Mouse (Mus musculus): ENCODE data around the gene Rnf227. TPM values are rescaled to one million over a fixed set of nuclear protein-coding genes. Genes with fewer than 3 reads are reported as not detected.

Rnf227 gene
- polyA plus RNA-seq, 1 experiment from 2014 or later = 7.9 TPM

DNA sequence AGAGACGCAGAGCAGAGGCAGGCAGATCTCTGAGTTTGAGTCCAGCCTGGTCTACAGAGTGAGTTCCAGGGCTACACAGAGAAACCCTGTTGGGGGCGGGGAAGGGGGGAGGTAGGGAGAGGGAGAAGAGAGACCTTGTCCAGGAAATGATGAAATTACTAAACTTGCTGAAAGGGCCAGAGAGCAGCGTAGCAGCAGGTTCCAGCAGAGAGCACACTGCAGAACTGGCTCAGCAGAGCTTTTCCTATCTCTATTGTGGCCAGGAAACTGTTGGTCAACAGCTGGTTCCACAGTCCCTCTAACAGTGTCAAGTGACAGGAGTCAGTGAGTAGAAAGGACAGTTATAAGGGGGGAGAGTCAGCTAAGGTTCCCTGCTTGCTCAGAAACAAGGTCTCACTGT, 39.3 kb downstream of the Rnf227 start:
- H3K27ac ChIP-seq (ENCODE audit: low read depth, low read length) = no peak overlapping the region; the same call in 1 of the 2 replicates
- 0 out of 2 replicates have a peak, but pooled peaks cover 2% of the 10 kb centered on the region for H3K4me1 ChIP-seq (replicated peaks; ENCODE audit: control insufficient read depth, insufficient read depth, low read length)
- H3K4me3 ChIP-seq (ENCODE audit: low read depth, low read length) = no peak overlapping the region
- no peak for TF ChIP-seq CTCF (IDR thresholded peaks at IDR 0.05; ENCODE audit: low read depth)
- H3K9me3 ChIP-seq (ENCODE audit: control insufficient read depth) = no peaks in the 10 kb centered on the region
- no peak overlapping the region for H3K9ac ChIP-seq (ENCODE audit: low read depth, low read length)
- no peaks in the 10 kb centered on the region for H3K27me3 ChIP-seq (replicated peaks; ENCODE audit: control insufficient read depth, insufficient read depth, low read length)
- H3K4me2 ChIP-seq (replicated peaks; ENCODE audit: low read depth) = no peak overlapping the region
- no peak for ATAC-seq
- 0 out of 2 replicates have a peak, but pooled peaks cover 2% of the 10 kb centered on the region for H3K36me3 ChIP-seq (ENCODE audit: control insufficient read depth, insufficient read depth)
- 76% methylated on average over 3 of the region's 3 CpGs for WGBS

DNA sequence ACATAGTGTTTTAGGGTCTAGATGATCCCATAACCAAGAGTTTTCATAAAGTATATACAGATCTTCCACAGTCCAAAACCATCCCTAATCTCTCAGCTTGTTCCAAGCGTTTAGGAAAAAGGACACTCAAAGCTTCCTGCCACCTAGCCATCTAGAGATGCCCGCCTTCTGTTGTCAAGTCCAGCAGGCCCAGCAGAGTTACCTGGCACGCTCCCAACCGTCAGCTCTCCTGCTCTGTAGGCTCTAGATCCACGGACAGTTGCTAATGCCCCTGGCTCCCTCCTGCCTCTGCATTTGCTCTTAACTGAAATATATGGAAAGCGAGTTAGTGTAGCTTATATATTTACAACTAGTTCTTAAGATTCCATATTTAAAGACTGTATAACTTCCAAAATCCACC, 41.1 kb downstream of the Rnf227 start:
- ATAC-seq = no peak
- 80% methylated on average over 6 of the region's 6 CpGs for WGBS
- no peak overlapping the region for H3K27ac ChIP-seq (ENCODE audit: low read depth, low read length)
- H3K27me3 ChIP-seq (replicated peaks; ENCODE audit: control insufficient read depth, insufficient read depth, low read length) = no peaks in the 10 kb centered on the region
- H3K4me1 ChIP-seq (replicated peaks; ENCODE audit: control insufficient read depth, insufficient read depth, low read length) = 0 out of 2 replicates have a peak, but pooled peaks cover 2% of the 10 kb centered on the region
- no peaks in the 10 kb centered on the region for H3K36me3 ChIP-seq (ENCODE audit: control insufficient read depth, insufficient read depth)
- no peak overlapping the region for H3K4me3 ChIP-seq (ENCODE audit: low read depth, low read length)
- no peak overlapping the region for H3K4me2 ChIP-seq (replicated peaks; ENCODE audit: low read depth)
- H3K9ac ChIP-seq (ENCODE audit: low read depth, low read length) = no peak overlapping the region
- no peaks in the 10 kb centered on the region for H3K9me3 ChIP-seq (ENCODE audit: control insufficient read depth)
- TF ChIP-seq CTCF (IDR thresholded peaks at IDR 0.05; ENCODE audit: low read depth) = no peak

GRCm38 (mm10) chr11:69382478-69383105, 42.3 kb downstream of the Rnf227 start:
- Histone ChIP-seq H3K27me3 (replicated peaks; ENCODE audit: control insufficient read depth, insufficient read depth, low read length) (no peaks in the 10 kb centered on the region), H3K9me3 (ENCODE audit: control insufficient read depth) (no peaks in the 10 kb centered on the region), H3K36me3 (ENCODE audit: control insufficient read depth, insufficient read depth) (no peaks in the 10 kb centered on the region), H3K9ac (ENCODE audit: low read depth, low read length) (no peak overlapping the region), H3K4me1 (replicated peaks; ENCODE audit: control insufficient read depth, insufficient read depth, low read length) (no peaks in the 10 kb centered on the region), H3K4me3 (ENCODE audit: low read depth, low read length) (no peak overlapping the region), H3K4me2 (replicated peaks; ENCODE audit: low read depth) (no peak overlapping the region), H3K27ac (ENCODE audit: low read depth, low read length) (no peak overlapping the region)
- WGBS = 74% methylated on average over 10 of the region's 10 CpGs
- ATAC-seq = no peak
- TF ChIP-seq CTCF (IDR thresholded peaks at IDR 0.05; ENCODE audit: low read depth) = no peak

DNA sequence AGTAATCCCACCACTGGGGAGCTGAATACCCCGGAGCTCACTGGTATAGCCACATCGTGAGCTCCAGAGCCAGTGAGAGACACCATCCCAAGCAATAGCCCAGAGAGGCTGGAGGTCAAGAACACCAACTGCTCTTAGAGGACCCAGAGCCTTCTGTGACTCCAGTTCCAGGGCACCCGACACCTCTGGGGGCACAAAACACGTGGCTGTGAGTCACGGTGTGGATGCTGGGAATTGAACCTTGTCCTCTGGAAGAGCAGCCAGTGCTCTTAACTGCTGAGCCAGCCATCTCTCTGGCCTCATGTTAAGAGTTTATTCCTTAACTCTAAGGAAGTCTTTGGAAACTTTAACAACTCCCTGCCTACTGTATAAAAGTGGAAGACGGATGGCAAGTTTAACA, 44.7 kb downstream of the Rnf227 start:
- Histone ChIP-seq H3K4me3 (ENCODE audit: low read depth, low read length) (no peak overlapping the region), H3K4me2 (replicated peaks; ENCODE audit: low read depth) (no peak overlapping the region), H3K36me3 (ENCODE audit: control insufficient read depth, insufficient read depth) (no peaks in the 10 kb centered on the region), H3K9ac (ENCODE audit: low read depth, low read length) (no peak overlapping the region), H3K27me3 (replicated peaks; ENCODE audit: control insufficient read depth, insufficient read depth, low read length) (no peaks in the 10 kb centered on the region), H3K9me3 (ENCODE audit: control insufficient read depth) (no peaks in the 10 kb centered on the region), H3K27ac (ENCODE audit: low read depth, low read length) (peak overlapping the region; percentile 75), H3K4me1 (replicated peaks; ENCODE audit: control insufficient read depth, insufficient read depth, low read length) (no peaks in the 10 kb centered on the region)
- ATAC-seq = peak; percentile 75
- no peak for TF ChIP-seq CTCF (IDR thresholded peaks at IDR 0.05; ENCODE audit: low read depth)
- 51% methylated on average over 6 of the region's 6 CpGs for WGBS

GRCm38 (mm10) chr11:69386758-69387157, 46.5 kb downstream of the Rnf227 start:
- no peak for ATAC-seq
- 67% methylated on average over 7 of the region's 7 CpGs for WGBS
- Histone ChIP-seq H3K36me3 (ENCODE audit: control insufficient read depth, insufficient read depth) (no peaks in the 10 kb centered on the region), H3K27me3 (replicated peaks; ENCODE audit: control insufficient read depth, insufficient read depth, low read length) (no peaks in the 10 kb centered on the region), H3K9me3 (ENCODE audit: control insufficient read depth) (no peaks in the 10 kb centered on the region), H3K4me2 (replicated peaks; ENCODE audit: low read depth) (no peak overlapping the region), H3K4me1 (replicated peaks; ENCODE audit: control insufficient read depth, insufficient read depth, low read length) (no peaks in the 10 kb centered on the region), H3K27ac (ENCODE audit: low read depth, low read length) (no peak overlapping the region), H3K9ac (ENCODE audit: low read depth, low read length) (no peak overlapping the region), H3K4me3 (ENCODE audit: low read depth, low read length) (no peak overlapping the region)
- TF ChIP-seq CTCF (IDR thresholded peaks at IDR 0.05; ENCODE audit: low read depth) = peak; percentile 45

DNA sequence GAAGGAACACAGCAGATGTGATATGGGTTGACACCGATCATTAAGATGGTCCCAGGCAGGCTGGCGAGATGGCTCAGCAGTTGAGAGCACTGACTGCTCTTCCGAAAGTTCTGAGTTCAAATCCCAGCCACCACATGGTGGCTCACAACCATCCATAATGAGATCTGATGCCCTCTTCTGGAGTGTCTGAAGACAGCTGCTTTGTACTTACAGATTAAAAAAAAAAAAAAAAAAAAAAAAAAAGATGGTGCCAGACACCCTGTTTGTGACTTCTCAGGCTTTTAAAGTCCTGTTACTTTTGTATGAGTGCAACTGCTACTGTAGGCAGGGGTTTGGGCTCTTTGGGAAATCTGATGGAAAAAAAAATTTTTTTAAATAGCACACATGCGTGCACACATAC, 48.4 kb downstream of the Rnf227 start:
- WGBS = 97% methylated on average over 4 of the region's 4 CpGs
- Histone ChIP-seq H3K27ac (ENCODE audit: low read depth, low read length) (no peak overlapping the region), H3K9me3 (ENCODE audit: control insufficient read depth) (no peaks in the 10 kb centered on the region), H3K4me3 (ENCODE audit: low read depth, low read length) (no peak overlapping the region), H3K27me3 (replicated peaks; ENCODE audit: control insufficient read depth, insufficient read depth, low read length) (no peaks in the 10 kb centered on the region), H3K9ac (ENCODE audit: low read depth, low read length) (no peak overlapping the region), H3K4me2 (replicated peaks; ENCODE audit: low read depth) (no peak overlapping the region), H3K4me1 (replicated peaks; ENCODE audit: control insufficient read depth, insufficient read depth, low read length) (no peaks in the 10 kb centered on the region), H3K36me3 (ENCODE audit: control insufficient read depth, insufficient read depth) (no peaks in the 10 kb centered on the region)
- peak; percentile 25; the same call in 1 of the 2 replicates for TF ChIP-seq CTCF (IDR thresholded peaks at IDR 0.05; ENCODE audit: low read depth)
- ATAC-seq = no peak
